Mouse (Mus musculus): ENCODE measurements around the gene Elp4.

DNA sequence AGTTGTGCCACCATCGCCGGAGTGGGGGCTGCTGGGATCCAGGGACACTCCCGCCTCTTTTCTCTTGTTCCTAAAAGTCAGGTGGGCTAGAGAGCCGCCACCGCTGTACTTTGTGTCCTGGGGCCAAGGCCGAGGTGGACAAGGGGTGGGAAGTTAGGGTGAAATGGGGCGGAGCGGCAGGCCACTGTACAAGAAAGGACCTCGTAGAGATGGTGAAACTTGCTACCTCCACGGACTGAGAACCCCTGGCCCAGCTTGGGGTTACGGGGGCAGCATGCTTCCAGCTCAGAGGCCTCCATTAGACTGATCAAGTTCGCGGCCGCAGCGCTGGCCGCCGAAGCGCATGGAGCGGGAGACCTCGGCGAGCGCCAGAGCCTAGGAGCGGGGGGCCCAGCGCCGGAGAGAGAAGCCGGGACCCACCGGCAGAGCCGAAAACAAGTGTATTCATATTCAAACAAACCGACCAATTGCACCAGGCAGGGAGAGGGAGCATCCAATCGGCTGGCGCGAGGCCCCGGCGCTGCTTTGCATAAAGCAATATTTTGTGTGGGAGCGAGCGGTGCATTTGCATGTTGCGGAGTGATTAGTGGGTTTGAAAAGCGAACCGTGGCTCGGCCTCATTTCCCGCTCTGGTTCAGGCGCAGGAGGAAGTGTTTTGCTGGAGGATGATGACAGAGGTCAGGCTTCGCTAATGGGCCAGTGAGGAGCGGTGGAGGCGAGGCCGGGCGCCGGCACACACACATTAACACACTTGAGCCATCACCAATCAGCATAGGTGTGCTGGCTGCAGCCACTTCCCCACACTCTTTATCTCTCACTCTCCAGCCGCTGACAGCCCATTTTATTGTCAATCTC lies 229.3 kb downstream of the Elp4 start:
- no peak for TF ChIP-seq EP300 (IDR thresholded peaks at IDR 0.05)
- no peak for TF ChIP-seq CTCF (IDR thresholded peaks at IDR 0.05)
